Mouse (Mus musculus): ENCODE data around the gene Kirrel3. TPM values are rescaled to one million over a fixed set of nuclear protein-coding genes. Genes with fewer than 3 reads are reported as not detected.
A peak's percentile ranks its signal among the peaks of the same experiment; 100 is the strongest.

Kirrel3 gene
- polyA plus RNA-seq, 1 experiment from 2014 or later: 54.0 TPM

- Histone ChIP-seq H3K27ac (ENCODE audit: low read length) (no peak overlapping the region), H3K4me1 (ENCODE audit: control insufficient read depth, insufficient read depth, low read length) (peaks cover 2% of the 10 kb centered on the region; the same call in 1 of the 2 replicates), H3K9ac (ENCODE audit: low read depth, low read length) (no peak overlapping the region), H3K27me3 (ENCODE audit: control insufficient read depth, insufficient read depth, low read depth, low read length) (no peaks in the 10 kb centered on the region), H3K4me3 (ENCODE audit: low read depth, low read length) (no peak overlapping the region), H3K36me3 (ENCODE audit: control insufficient read depth, insufficient read depth, low read length) (no peaks in the 10 kb centered on the region), H3K9me3 (replicated peaks; ENCODE audit: control insufficient read depth, low read length, poor library complexity, severe bottlenecking) (no peaks in the 10 kb centered on the region), H3K4me2 (ENCODE audit: low read length) (no peak overlapping the region)
- ATAC-seq: no peak
- 81% methylated on average over 3 of the region's 3 CpGs for WGBS
Measured at GRCm38 (mm10) chr9:34466058-34466457, 19.6 kb upstream of the Kirrel3 start.

GRCm38 (mm10) chr9:34469180-34469579, 16.5 kb upstream of the Kirrel3 start:
- ATAC-seq: no peak
- Histone ChIP-seq H3K27me3 (ENCODE audit: control insufficient read depth, insufficient read depth, low read depth, low read length) (no peaks in the 10 kb centered on the region), H3K4me3 (ENCODE audit: low read depth, low read length) (no peak overlapping the region), H3K4me2 (ENCODE audit: low read length) (no peak overlapping the region), H3K9me3 (replicated peaks; ENCODE audit: control insufficient read depth, low read length, poor library complexity, severe bottlenecking) (no peaks in the 10 kb centered on the region), H3K4me1 (ENCODE audit: control insufficient read depth, insufficient read depth, low read length) (peaks cover 2% of the 10 kb centered on the region; the same call in 1 of the 2 replicates), H3K36me3 (ENCODE audit: control insufficient read depth, insufficient read depth, low read length) (no peaks in the 10 kb centered on the region), H3K9ac (ENCODE audit: low read depth, low read length) (no peak overlapping the region), H3K27ac (ENCODE audit: low read length) (no peak overlapping the region)
- 81% methylated on average over 3 of the region's 3 CpGs for WGBS

- Histone ChIP-seq H3K4me3 (ENCODE audit: low read depth, low read length) (no peak overlapping the region), H3K4me1 (ENCODE audit: control insufficient read depth, insufficient read depth, low read length) (no peaks in the 10 kb centered on the region), H3K4me2 (ENCODE audit: low read length) (no peak overlapping the region), H3K9ac (ENCODE audit: low read depth, low read length) (no peak overlapping the region), H3K27ac (ENCODE audit: low read length) (no peak overlapping the region), H3K36me3 (ENCODE audit: control insufficient read depth, insufficient read depth, low read length) (no peaks in the 10 kb centered on the region), H3K27me3 (ENCODE audit: control insufficient read depth, insufficient read depth, low read depth, low read length) (no peaks in the 10 kb centered on the region), H3K9me3 (replicated peaks; ENCODE audit: control insufficient read depth, low read length, poor library complexity, severe bottlenecking) (no peaks in the 10 kb centered on the region)
- no peak for ATAC-seq
- WGBS: 35% methylated on average over 5 of the region's 5 CpGs
Measured at GRCm38 (mm10) chr9:34476206-34476605, 9.5 kb upstream of the Kirrel3 start.

- no peaks in the 10 kb centered on the region for H3K27me3 ChIP-seq (ENCODE audit: control insufficient read depth, insufficient read depth, low read depth, low read length)
- no peak overlapping the region for H3K9ac ChIP-seq (ENCODE audit: low read depth, low read length)
- peaks cover 4% of the 10 kb centered on the region for H3K4me1 ChIP-seq (ENCODE audit: control insufficient read depth, insufficient read depth, low read length)
- H3K4me3 ChIP-seq (ENCODE audit: low read depth, low read length): no peak overlapping the region
- H3K36me3 ChIP-seq (ENCODE audit: control insufficient read depth, insufficient read depth, low read length): no peaks in the 10 kb centered on the region
- no peak overlapping the region for H3K4me2 ChIP-seq (ENCODE audit: low read length)
- no peaks in the 10 kb centered on the region for H3K9me3 ChIP-seq (replicated peaks; ENCODE audit: control insufficient read depth, low read length, poor library complexity, severe bottlenecking)
- H3K27ac ChIP-seq (ENCODE audit: low read length): no peak overlapping the region
- ATAC-seq: no peak
- 93% methylated on average over 2 of the region's 2 CpGs for WGBS
Measured at GRCm38 (mm10) chr9:34478494-34478893, 7.2 kb upstream of the Kirrel3 start.

- Histone ChIP-seq H3K27ac (ENCODE audit: low read length) (no peak overlapping the region), H3K9ac (ENCODE audit: low read depth, low read length) (no peak overlapping the region), H3K9me3 (replicated peaks; ENCODE audit: control insufficient read depth, low read length, poor library complexity, severe bottlenecking) (no peaks in the 10 kb centered on the region), H3K4me1 (ENCODE audit: control insufficient read depth, insufficient read depth, low read length) (peaks cover 25% of the 10 kb centered on the region), H3K4me2 (ENCODE audit: low read length) (no peak overlapping the region), H3K36me3 (ENCODE audit: control insufficient read depth, insufficient read depth, low read length) (no peaks in the 10 kb centered on the region), H3K4me3 (ENCODE audit: low read depth, low read length) (no peak overlapping the region), H3K27me3 (ENCODE audit: control insufficient read depth, insufficient read depth, low read depth, low read length) (no peaks in the 10 kb centered on the region)
- ATAC-seq: no peak
- WGBS: 30% methylated on average over 2 of the region's 2 CpGs
Measured at GRCm38 (mm10) chr9:34483236-34483635, 2.5 kb upstream of the Kirrel3 start.

- ATAC-seq: no peak
- H3K27ac ChIP-seq (ENCODE audit: low read length): no peak overlapping the region
- 46% methylated on average over 6 of the region's 6 CpGs for WGBS
- H3K27me3 ChIP-seq (ENCODE audit: control insufficient read depth, insufficient read depth, low read depth, low read length): no peaks in the 10 kb centered on the region
- H3K4me1 ChIP-seq (ENCODE audit: control insufficient read depth, insufficient read depth, low read length): peaks cover 27% of the 10 kb centered on the region
- no peak overlapping the region for H3K4me3 ChIP-seq (ENCODE audit: low read depth, low read length)
- no peaks in the 10 kb centered on the region for H3K36me3 ChIP-seq (ENCODE audit: control insufficient read depth, insufficient read depth, low read length)
- H3K4me2 ChIP-seq (ENCODE audit: low read length): no peak overlapping the region
- H3K9ac ChIP-seq (ENCODE audit: low read depth, low read length): no peak overlapping the region
- no peaks in the 10 kb centered on the region for H3K9me3 ChIP-seq (replicated peaks; ENCODE audit: control insufficient read depth, low read length, poor library complexity, severe bottlenecking)
Measured at GRCm38 (mm10) chr9:34484665-34485064, 1.0 kb upstream of the Kirrel3 start.

GRCm38 (mm10) chr9:34488267-34488666, 2.6 kb downstream of the Kirrel3 start:
- no peaks in the 10 kb centered on the region for H3K36me3 ChIP-seq (ENCODE audit: control insufficient read depth, insufficient read depth, low read length)
- peak overlapping the region; percentile 62 for H3K4me3 ChIP-seq (ENCODE audit: low read depth, low read length)
- WGBS: 0% methylated on average over 9 of the region's 9 CpGs
- H3K4me2 ChIP-seq (ENCODE audit: low read length): peak overlapping the region; percentile 64
- H3K27ac ChIP-seq (ENCODE audit: low read length): peak overlapping the region; percentile 41
- H3K9ac ChIP-seq (ENCODE audit: low read depth, low read length): peak overlapping the region; percentile 64
- no peaks in the 10 kb centered on the region for H3K9me3 ChIP-seq (replicated peaks; ENCODE audit: control insufficient read depth, low read length, poor library complexity, severe bottlenecking)
- no peaks in the 10 kb centered on the region for H3K27me3 ChIP-seq (ENCODE audit: control insufficient read depth, insufficient read depth, low read depth, low read length)
- H3K4me1 ChIP-seq (ENCODE audit: control insufficient read depth, insufficient read depth, low read length): peaks cover 42% of the 10 kb centered on the region
- ATAC-seq: peak; percentile 33

- under 1% methylated on average over 42 of the region's 53 CpGs for WGBS
- peak overlapping the region; percentile 64 for H3K4me2 ChIP-seq (ENCODE audit: low read length)
- peak; percentile 82 for ATAC-seq
- H3K9ac ChIP-seq (ENCODE audit: low read depth, low read length): peak overlapping the region; percentile 64
- H3K4me1 ChIP-seq (ENCODE audit: control insufficient read depth, insufficient read depth, low read length): peaks cover 40% of the 10 kb centered on the region
- H3K4me3 ChIP-seq (ENCODE audit: low read depth, low read length): peak overlapping the region; percentile 62
- no peaks in the 10 kb centered on the region for H3K9me3 ChIP-seq (replicated peaks; ENCODE audit: control insufficient read depth, low read length, poor library complexity, severe bottlenecking)
- no peaks in the 10 kb centered on the region for H3K36me3 ChIP-seq (ENCODE audit: control insufficient read depth, insufficient read depth, low read length)
- H3K27ac ChIP-seq (ENCODE audit: low read length): peak overlapping the region; percentile 41
- no peaks in the 10 kb centered on the region for H3K27me3 ChIP-seq (ENCODE audit: control insufficient read depth, insufficient read depth, low read depth, low read length)
Measured at GRCm38 (mm10) chr9:34488700-34489315, 3.1 kb downstream of the Kirrel3 start.

GRCm38 (mm10) chr9:34489316-34489710, 3.6 kb downstream of the Kirrel3 start:
- no peak for ATAC-seq
- H3K27ac ChIP-seq (ENCODE audit: low read length): peak overlapping the region; percentile 41
- H3K4me1 ChIP-seq (ENCODE audit: control insufficient read depth, insufficient read depth, low read length): peaks cover 42% of the 10 kb centered on the region
- peak overlapping the region; percentile 64 for H3K9ac ChIP-seq (ENCODE audit: low read depth, low read length)
- H3K9me3 ChIP-seq (replicated peaks; ENCODE audit: control insufficient read depth, low read length, poor library complexity, severe bottlenecking): no peaks in the 10 kb centered on the region
- H3K27me3 ChIP-seq (ENCODE audit: control insufficient read depth, insufficient read depth, low read depth, low read length): no peaks in the 10 kb centered on the region
- peak overlapping the region; percentile 64 for H3K4me2 ChIP-seq (ENCODE audit: low read length)
- peak overlapping the region; percentile 62 for H3K4me3 ChIP-seq (ENCODE audit: low read depth, low read length)
- 2% methylated on average over 13 of the region's 13 CpGs for WGBS
- H3K36me3 ChIP-seq (ENCODE audit: control insufficient read depth, insufficient read depth, low read length): no peaks in the 10 kb centered on the region

Data from midbrain, embryonic 16.5 days (tissue).